Mouse (Mus musculus) neural tube, embryonic 14.5 days (tissue): ENCODE measurements at regions not wholly inside any gene's neighbourhood (a gene's known extent, or its start where the extent isn't known, plus 50 kb on each side); places are given as distances from the start of the nearest gene placed in this dataset.
A peak's percentile ranks its signal among the peaks of the same experiment; 100 is the strongest.

Experiments
- ATAC-seq: fragments of 200-750 bp; cut with Nextera tagmentation; 2 replicates; pipeline ENCODE4 v1.8.0; 2017; ENCODE audit warnings: low read depth, mild to moderate bottlenecking, moderate TSS enrichment, moderate library complexity
- H3K27ac ChIP-seq: fragments of 300-500 bp; sonication (generic); 2 replicates; pipeline ENCODE4 v1.5.1; 2014; ENCODE audit warnings: low read depth, mild to moderate bottlenecking, control low read depth, low read length, moderate library complexity, mixed read lengths
- H3K27me3 ChIP-seq: fragments of 300-500 bp; sonication (generic); 2 replicates; pipeline ENCODE4 v1.6.1; 2014; ENCODE audit warnings: low read length; ENCODE audit not compliant: control insufficient read depth, insufficient read depth
- H3K36me3 ChIP-seq: fragments of 300-500 bp; sonication (generic); 2 replicates; pipeline ENCODE4 v1.6.1; 2014; ENCODE audit warnings: low read length, mixed read lengths; ENCODE audit not compliant: control insufficient read depth, insufficient read depth
- H3K4me1 ChIP-seq: fragments of 300-500 bp; sonication (generic); 2 replicates; pipeline ENCODE4 v1.6.1; 2014; ENCODE audit warnings: low read length; ENCODE audit not compliant: control insufficient read depth, insufficient read depth
- H3K4me2 ChIP-seq: fragments of 300-500 bp; sonication (generic); 2 replicates; pipeline ENCODE4 v1.6.1; 2014; ENCODE audit warnings: mild to moderate bottlenecking, low read depth, low read length, control low read depth
- H3K4me3 ChIP-seq: fragments of 300-500 bp; sonication (generic); 2 replicates; pipeline ENCODE4 v1.5.1; 2014; ENCODE audit warnings: low read depth, low read length, control low read depth, mixed read lengths
- H3K9ac ChIP-seq: fragments of 300-500 bp; sonication (generic); replicated peaks from 2 replicates; pipeline ENCODE4 v1.6.1; 2014; ENCODE audit warnings: low read depth, mild to moderate bottlenecking, control low read depth, low read length, mixed read lengths
- H3K9me3 ChIP-seq: fragments of 300-500 bp; sonication (generic); 2 replicates; pipeline ENCODE4 v1.6.1; 2016; ENCODE audit warnings: low read length; ENCODE audit not compliant: control insufficient read depth
- WGBS: fragments of 180-500 bp; shearing (Covaris S2); extraction: QIAGEN DNeasy Blood & Tissue Kit; methylation state at CpG from one replicate; pipeline ENCODE4 v1.1.7; 2014; 5-methylcytosine and 5-hydroxymethylcytosine counted together

- H3K27ac ChIP-seq = no peak overlapping the region
- no peak for ATAC-seq
- 82% methylated on average over 4 of the region's 4 CpGs for WGBS
- H3K4me2 ChIP-seq = no peak overlapping the region
- H3K9ac ChIP-seq = no peak overlapping the region
- no peaks in the 10 kb centered on the region for H3K27me3 ChIP-seq
- H3K4me3 ChIP-seq = no peak overlapping the region
- H3K9me3 ChIP-seq = no peaks in the 10 kb centered on the region
- no peaks in the 10 kb centered on the region for H3K36me3 ChIP-seq
- no peaks in the 10 kb centered on the region for H3K4me1 ChIP-seq
Measured at GRCm38 (mm10) chr1:80874140-80874849, 116.0 kb upstream of the Dock10 start.

- H3K4me1 ChIP-seq = no peaks in the 10 kb centered on the region
Measured at GRCm38 (mm10) chr1:80873596-80873995, 115.3 kb upstream of the Dock10 start.

DNA sequence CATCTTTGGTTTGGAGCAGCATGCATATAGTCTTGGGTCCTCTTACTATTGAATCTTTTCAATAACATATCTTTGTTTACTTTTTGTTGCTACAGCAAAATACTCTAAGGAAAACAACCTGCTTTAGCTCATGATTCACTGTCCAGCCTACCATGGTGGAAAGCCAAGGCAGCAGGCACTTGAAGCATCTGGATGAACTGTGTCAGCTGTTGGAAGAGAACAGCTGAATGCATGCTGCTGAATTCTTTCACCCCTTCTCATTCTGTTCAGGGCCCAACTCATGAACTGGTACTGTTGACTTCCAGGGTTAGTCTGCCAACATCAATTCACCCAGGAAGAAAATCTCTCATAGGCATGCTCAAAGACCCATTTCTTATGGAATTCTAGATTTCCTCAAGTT is 110.5 kb upstream of the Dock10 start:
- Histone ChIP-seq H3K9me3 (no peaks in the 10 kb centered on the region), H3K9ac (no peak overlapping the region), H3K4me2 (no peak overlapping the region), H3K27ac (no peak overlapping the region), H3K27me3 (no peaks in the 10 kb centered on the region), H3K4me3 (no peak overlapping the region), H3K36me3 (no peaks in the 10 kb centered on the region), H3K4me1 (no peaks in the 10 kb centered on the region)
- ATAC-seq = no peak

More at GRCm38 (mm10) chr1:80873596-80873995, 115.3 kb upstream of the Dock10 start:
- no peaks in the 10 kb centered on the region for H3K27me3 ChIP-seq
- H3K9ac ChIP-seq = no peak overlapping the region
- H3K27ac ChIP-seq = no peak overlapping the region
- no peaks in the 10 kb centered on the region for H3K36me3 ChIP-seq
- H3K9me3 ChIP-seq = no peaks in the 10 kb centered on the region
- H3K4me3 ChIP-seq = no peak overlapping the region
- WGBS = 70% methylated on average over 2 of the region's 2 CpGs
- no peak for ATAC-seq
- no peak overlapping the region for H3K4me2 ChIP-seq

- no peak for ATAC-seq
- no peaks in the 10 kb centered on the region for H3K9me3 ChIP-seq
- H3K4me2 ChIP-seq = no peak overlapping the region
- 89% methylated on average over 2 of the region's 2 CpGs for WGBS
- no peaks in the 10 kb centered on the region for H3K4me1 ChIP-seq
- H3K27me3 ChIP-seq = no peaks in the 10 kb centered on the region
- no peaks in the 10 kb centered on the region for H3K36me3 ChIP-seq
- H3K27ac ChIP-seq = no peak overlapping the region
- no peak overlapping the region for H3K9ac ChIP-seq
- H3K4me3 ChIP-seq = no peak overlapping the region
Measured at GRCm38 (mm10) chr1:80856981-80857380, 98.7 kb upstream of the Dock10 start.

DNA sequence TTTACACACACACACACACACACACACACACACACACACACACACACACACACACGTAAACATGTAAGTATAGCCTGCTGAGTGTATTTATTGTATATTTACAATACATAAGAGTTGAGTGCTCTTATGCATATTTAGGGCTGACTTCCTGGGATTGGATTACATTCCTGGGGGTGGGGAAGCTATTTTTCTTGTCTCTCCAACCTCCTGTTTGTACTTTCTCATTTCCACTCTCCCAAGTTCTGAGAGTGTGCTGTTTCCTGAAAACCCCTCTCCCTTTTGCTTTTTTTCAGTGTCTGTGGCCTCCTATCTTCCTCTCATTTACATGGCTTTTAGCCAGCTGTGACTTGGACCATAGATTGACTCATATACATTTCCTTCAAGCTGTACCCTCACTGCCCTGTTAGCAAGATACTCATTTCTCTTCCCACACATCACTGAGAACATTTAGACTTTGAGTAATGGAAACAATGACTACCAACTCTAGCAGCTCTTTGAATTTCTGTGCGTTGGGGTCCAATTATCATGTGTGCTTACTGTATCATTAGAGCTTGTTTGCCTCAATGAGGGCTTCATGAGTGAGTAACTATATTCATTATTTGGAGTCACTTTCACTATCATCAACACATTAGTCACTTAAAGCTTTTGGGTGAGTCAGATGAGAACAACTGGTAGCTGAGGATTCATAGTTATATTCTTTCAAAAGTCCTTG is 96.8 kb upstream of the Dock10 start:
- H3K4me1 ChIP-seq = no peaks in the 10 kb centered on the region
- no peaks in the 10 kb centered on the region for H3K36me3 ChIP-seq
- no peak for ATAC-seq
- WGBS = 84% methylated on average over 2 of the region's 2 CpGs
- H3K27me3 ChIP-seq = no peaks in the 10 kb centered on the region
- no peak overlapping the region for H3K27ac ChIP-seq
- H3K9me3 ChIP-seq = no peaks in the 10 kb centered on the region
- no peak overlapping the region for H3K4me3 ChIP-seq
- H3K4me2 ChIP-seq = no peak overlapping the region
- no peak overlapping the region for H3K9ac ChIP-seq

DNA sequence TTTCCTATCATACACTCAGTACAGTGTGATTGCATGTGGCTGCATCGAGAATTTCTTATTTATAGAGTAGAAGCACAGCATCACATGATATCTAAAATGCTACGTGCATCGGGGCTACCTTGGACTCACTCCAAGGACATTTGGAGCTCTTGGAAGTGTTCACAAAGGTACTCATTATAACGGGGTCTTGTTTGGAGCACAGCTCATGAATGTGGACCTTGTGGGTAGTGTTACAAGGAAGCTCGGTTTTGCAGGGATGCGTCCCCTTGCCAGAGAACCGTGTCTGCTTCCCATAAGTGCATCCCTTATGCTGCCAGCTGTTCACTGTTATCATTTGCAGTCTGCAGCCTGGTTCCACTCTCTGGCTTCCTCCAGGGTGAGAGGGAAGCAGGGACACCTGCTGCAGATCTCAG is 96.0 kb upstream of the Dock10 start:
- no peak overlapping the region for H3K9ac ChIP-seq
- H3K4me2 ChIP-seq = no peak overlapping the region
- no peaks in the 10 kb centered on the region for H3K4me1 ChIP-seq
- peak; percentile 84; the same call in 1 of the 2 replicates for ATAC-seq
- no peaks in the 10 kb centered on the region for H3K36me3 ChIP-seq
- H3K27me3 ChIP-seq = no peaks in the 10 kb centered on the region
- H3K4me3 ChIP-seq = no peak overlapping the region
- H3K9me3 ChIP-seq = no peaks in the 10 kb centered on the region
- H3K27ac ChIP-seq = no peak overlapping the region; the same call in 1 of the 2 replicates
- 49% methylated on average over 7 of the region's 7 CpGs for WGBS

DNA sequence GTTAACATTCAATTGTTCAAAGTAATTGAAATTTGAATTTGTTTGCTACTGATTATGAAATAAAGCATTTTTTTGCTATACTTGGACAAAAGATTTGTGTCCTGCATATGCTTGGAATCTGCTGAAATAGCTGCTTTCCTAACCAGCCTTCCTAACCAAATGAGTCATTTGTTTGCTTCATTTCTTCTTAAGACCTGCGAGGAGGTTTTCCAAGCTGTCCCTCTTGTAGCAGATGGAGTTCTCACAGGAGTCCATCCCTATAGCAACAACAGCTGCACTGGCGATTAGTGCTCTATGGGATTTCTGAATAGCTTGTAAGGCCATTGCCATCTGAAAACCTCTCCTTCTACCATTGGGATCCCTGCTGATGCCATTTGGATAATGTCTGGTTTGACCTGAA is 94.4 kb upstream of the Dock10 start:
- 44% methylated on average over 2 of the region's 2 CpGs for WGBS
- ATAC-seq = no peak

DNA sequence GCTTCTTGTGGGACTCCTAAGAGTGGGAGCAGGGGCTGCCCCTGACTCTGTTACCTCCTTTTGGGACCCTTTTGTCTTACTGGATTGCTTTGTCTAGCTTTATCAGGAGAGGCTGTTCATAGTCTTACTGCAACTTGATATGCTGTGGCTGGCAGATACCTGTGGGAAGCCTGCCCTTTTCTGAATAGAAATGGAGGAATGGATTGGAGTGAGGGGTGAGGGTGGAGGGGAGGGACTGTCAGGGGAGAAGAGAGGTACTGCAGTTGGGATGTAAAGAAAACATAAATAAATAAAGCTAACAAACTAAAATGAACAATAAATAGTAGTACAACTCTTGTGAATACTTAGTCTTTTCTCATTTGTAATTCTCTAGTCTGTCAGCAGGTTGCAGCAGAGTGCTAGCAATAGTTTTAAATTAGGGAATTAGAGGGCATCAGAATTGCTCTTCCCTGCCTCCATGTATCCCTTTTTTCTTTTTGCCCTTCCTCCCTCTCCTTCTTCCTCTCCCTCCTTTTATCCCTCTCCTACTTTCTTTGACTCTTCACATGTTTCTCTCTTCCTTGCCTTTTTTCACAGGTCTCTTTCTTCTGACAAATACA is 72.0 kb upstream of the Dock10 start:
- H3K4me3 ChIP-seq = no peak overlapping the region
- no peaks in the 10 kb centered on the region for H3K9me3 ChIP-seq
- ATAC-seq = no peak
- no peak overlapping the region for H3K4me2 ChIP-seq
- H3K27ac ChIP-seq = no peak overlapping the region
- H3K27me3 ChIP-seq = no peaks in the 10 kb centered on the region
- H3K36me3 ChIP-seq = no peaks in the 10 kb centered on the region
- no peaks in the 10 kb centered on the region for H3K4me1 ChIP-seq
- no peak overlapping the region for H3K9ac ChIP-seq

More for the DNA sequence above, 94.4 kb upstream of the Dock10 start:
- H3K4me2 ChIP-seq = no peak overlapping the region
- no peak overlapping the region for H3K27ac ChIP-seq
- H3K27me3 ChIP-seq = no peaks in the 10 kb centered on the region
- no peak overlapping the region for H3K9ac ChIP-seq
- H3K36me3 ChIP-seq = no peaks in the 10 kb centered on the region
- H3K9me3 ChIP-seq = no peaks in the 10 kb centered on the region
- H3K4me1 ChIP-seq = no peaks in the 10 kb centered on the region
- no peak overlapping the region for H3K4me3 ChIP-seq

GRCm38 (mm10) chr1:80826383-80826782 is 68.1 kb upstream of the Dock10 start:
- Histone ChIP-seq H3K4me2 (no peak overlapping the region), H3K36me3 (no peaks in the 10 kb centered on the region), H3K27me3 (no peaks in the 10 kb centered on the region), H3K4me1 (no peaks in the 10 kb centered on the region), H3K4me3 (no peak overlapping the region), H3K9ac (no peak overlapping the region), H3K9me3 (no peaks in the 10 kb centered on the region), H3K27ac (no peak overlapping the region)
- ATAC-seq = no peak
- WGBS = 83% methylated on average over 1 of the region's 1 CpGs
